Mouse (Mus musculus): ENCODE data around the gene Nfasc. TPM values are rescaled to one million over a fixed set of nuclear protein-coding genes. Genes with fewer than 3 reads are reported as not detected.

The Nfasc gene
- polyA plus RNA-seq, 1 experiment from 2014 or later: 5.6 TPM

DNA sequence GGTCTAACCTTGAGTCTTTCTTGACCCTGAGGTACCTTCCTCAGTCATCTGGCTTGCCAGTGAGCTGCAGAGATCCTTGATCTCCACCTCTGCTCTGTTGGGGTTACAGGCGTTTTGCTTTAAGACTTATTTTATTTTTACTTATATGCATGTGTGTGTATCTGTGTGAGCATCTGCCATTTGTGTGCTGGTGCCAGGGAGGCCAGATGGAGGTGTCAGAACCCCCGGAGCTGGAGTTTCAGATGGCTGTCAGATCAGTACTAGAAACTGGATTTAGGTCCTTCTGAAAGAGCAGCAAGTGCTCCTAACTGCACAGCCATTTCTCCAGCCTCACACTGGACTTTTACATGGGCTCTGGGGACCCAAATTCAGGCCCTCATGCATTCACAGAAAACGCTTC, 28.0 kb upstream of the Nfasc start:
- H3K9me3 ChIP-seq (ENCODE audit: control insufficient read depth, low read length): no peaks in the 10 kb centered on the region
- no peak for DNase-seq (ENCODE audit: low spot score)
- H3K9ac ChIP-seq (ENCODE audit: low read length): no peak overlapping the region
- peaks cover 12% of the 10 kb centered on the region; the same call in 1 of the 2 replicates for H3K4me1 ChIP-seq (replicated peaks; ENCODE audit: control insufficient read depth, insufficient read depth, low read length)
- H3K36me3 ChIP-seq (ENCODE audit: control insufficient read depth, insufficient read depth, low read length): no peaks in the 10 kb centered on the region
- WGBS: 67% methylated on average over 3 of the region's 3 CpGs
- no peak overlapping the region for H3K4me2 ChIP-seq (ENCODE audit: low read length)
- no peak for ATAC-seq (replicated peaks; ENCODE audit: low FRiP score, low TSS enrichment, low read depth)
- H3K4me3 ChIP-seq (ENCODE audit: low read depth, low read length): no peak overlapping the region
- H3K27ac ChIP-seq (ENCODE audit: low read depth): no peak overlapping the region
- H3K27me3 ChIP-seq (replicated peaks; ENCODE audit: control insufficient read depth, insufficient read depth, low read length): no peaks in the 10 kb centered on the region

DNA sequence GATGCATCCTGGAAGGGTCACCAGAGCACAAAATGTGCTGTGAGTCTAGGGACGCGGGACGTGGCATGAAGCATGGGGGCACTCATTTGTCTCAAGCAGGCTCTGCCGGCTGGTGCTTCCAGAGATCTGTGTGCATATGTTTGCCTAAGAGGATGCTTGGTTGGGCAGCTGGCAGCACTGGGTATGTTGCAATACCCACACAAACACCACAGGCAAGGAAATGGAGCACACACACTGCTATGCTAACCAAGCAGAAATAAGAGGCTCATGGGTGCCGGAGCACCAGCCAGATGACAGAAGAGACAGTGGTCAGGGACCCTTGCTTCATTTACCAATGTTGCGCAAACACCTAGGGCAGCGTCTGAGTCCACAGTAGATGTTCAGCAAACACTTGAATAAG, 25.8 kb upstream of the Nfasc start:
- H3K27ac ChIP-seq (ENCODE audit: low read depth): no peak overlapping the region
- WGBS: 91% methylated on average over 7 of the region's 7 CpGs
- no peak overlapping the region for H3K4me2 ChIP-seq (ENCODE audit: low read length)
- H3K9me3 ChIP-seq (ENCODE audit: control insufficient read depth, low read length): no peaks in the 10 kb centered on the region
- H3K27me3 ChIP-seq (replicated peaks; ENCODE audit: control insufficient read depth, insufficient read depth, low read length): no peaks in the 10 kb centered on the region
- no peak overlapping the region for H3K9ac ChIP-seq (ENCODE audit: low read length)
- H3K4me3 ChIP-seq (ENCODE audit: low read depth, low read length): no peak overlapping the region
- H3K4me1 ChIP-seq (replicated peaks; ENCODE audit: control insufficient read depth, insufficient read depth, low read length): peaks cover 12% of the 10 kb centered on the region; the same call in 1 of the 2 replicates
- no peak for DNase-seq (ENCODE audit: low spot score)
- no peak for ATAC-seq (replicated peaks; ENCODE audit: low FRiP score, low TSS enrichment, low read depth)
- H3K36me3 ChIP-seq (ENCODE audit: control insufficient read depth, insufficient read depth, low read length): no peaks in the 10 kb centered on the region

DNA sequence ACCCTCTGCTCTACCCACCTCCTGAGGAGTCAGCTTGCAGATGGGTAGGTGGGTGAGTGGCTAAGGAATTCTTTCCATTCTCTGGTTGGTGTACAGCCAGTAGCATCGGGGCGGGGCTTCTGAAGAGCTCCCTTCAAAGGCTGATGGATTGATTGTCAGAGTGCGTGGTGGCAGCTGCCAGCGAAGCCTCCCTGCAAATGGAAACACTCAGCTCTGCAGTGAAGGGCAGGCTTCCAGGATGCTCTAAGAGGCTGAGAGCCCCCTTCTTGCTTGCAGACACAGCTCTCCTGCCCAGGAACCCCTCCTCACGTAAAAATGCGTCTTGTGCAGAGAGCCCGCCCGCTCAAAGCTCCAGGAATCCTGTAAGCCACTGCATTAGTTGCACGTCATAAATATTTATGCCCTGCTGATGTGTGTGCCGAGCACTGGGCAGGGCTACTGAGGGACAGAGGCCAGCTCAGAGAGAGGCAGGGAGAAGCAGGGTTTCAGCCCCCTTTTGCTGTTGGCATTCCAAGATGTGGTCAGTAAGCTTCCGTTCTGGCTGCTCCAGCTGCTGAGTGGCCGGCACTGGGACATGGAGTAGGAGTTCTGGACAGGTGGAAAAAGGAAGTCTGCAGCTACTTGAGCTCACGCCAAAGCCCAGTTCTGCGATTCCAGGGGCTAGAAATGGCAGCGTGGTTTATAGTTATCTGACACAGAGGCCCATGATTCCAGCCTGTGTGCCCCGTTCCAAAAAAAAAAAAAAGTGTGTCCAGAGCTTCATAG, 24.5 kb upstream of the Nfasc start:
- ATAC-seq (replicated peaks; ENCODE audit: low FRiP score, low TSS enrichment, low read depth) (0 out of 2 replicates have a peak, but pooled peaks have one; percentile 12), DNase-seq (ENCODE audit: low spot score) (peak; percentile 57)
- H3K9me3 ChIP-seq (ENCODE audit: control insufficient read depth, low read length): no peaks in the 10 kb centered on the region
- no peaks in the 10 kb centered on the region; the same call in 1 of the 2 replicates for H3K27me3 ChIP-seq (replicated peaks; ENCODE audit: control insufficient read depth, insufficient read depth, low read length)
- no peaks in the 10 kb centered on the region for H3K36me3 ChIP-seq (ENCODE audit: control insufficient read depth, insufficient read depth, low read length)
- H3K27ac ChIP-seq (ENCODE audit: low read depth): no peak overlapping the region
- H3K4me2 ChIP-seq (ENCODE audit: low read length): peak overlapping the region; percentile 24
- no peak overlapping the region for H3K4me3 ChIP-seq (ENCODE audit: low read depth, low read length)
- no peak overlapping the region for H3K9ac ChIP-seq (ENCODE audit: low read length)
- WGBS: 13% methylated on average over 16 of the region's 16 CpGs
- peaks cover 12% of the 10 kb centered on the region; the same call in 1 of the 2 replicates for H3K4me1 ChIP-seq (replicated peaks; ENCODE audit: control insufficient read depth, insufficient read depth, low read length)

DNA sequence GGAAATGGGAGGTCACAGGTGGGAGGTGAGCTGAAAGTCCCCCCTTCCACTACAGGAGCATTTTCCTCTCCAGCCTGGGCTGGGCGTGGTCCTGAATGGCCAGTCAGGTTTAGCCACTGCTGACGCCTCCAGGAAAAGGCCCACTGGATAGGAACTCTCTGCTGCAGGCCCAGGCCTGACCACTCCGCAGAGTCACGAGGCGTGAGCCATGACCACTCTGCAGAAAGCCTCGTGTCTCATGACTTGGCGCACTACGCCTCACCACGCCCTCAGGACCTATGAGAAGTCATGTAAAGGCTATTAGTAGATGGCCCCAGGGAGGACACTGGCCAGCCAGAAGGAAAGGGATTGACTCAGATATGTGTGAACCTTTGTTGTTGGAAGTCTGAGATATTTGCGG, 23.6 kb upstream of the Nfasc start:
- Histone ChIP-seq H3K4me2 (ENCODE audit: low read length) (no peak overlapping the region), H3K27ac (ENCODE audit: low read depth) (no peak overlapping the region), H3K4me3 (ENCODE audit: low read depth, low read length) (no peak overlapping the region), H3K36me3 (ENCODE audit: control insufficient read depth, insufficient read depth, low read length) (no peaks in the 10 kb centered on the region), H3K27me3 (replicated peaks; ENCODE audit: control insufficient read depth, insufficient read depth, low read length) (no peaks in the 10 kb centered on the region; the same call in 1 of the 2 replicates), H3K4me1 (replicated peaks; ENCODE audit: control insufficient read depth, insufficient read depth, low read length) (peaks cover 12% of the 10 kb centered on the region; the same call in 1 of the 2 replicates), H3K9ac (ENCODE audit: low read length) (no peak overlapping the region), H3K9me3 (ENCODE audit: control insufficient read depth, low read length) (no peaks in the 10 kb centered on the region)
- 71% methylated on average over 10 of the region's 10 CpGs for WGBS
- ATAC-seq (replicated peaks; ENCODE audit: low FRiP score, low TSS enrichment, low read depth): no peak
- DNase-seq (ENCODE audit: low spot score): no peak

DNA sequence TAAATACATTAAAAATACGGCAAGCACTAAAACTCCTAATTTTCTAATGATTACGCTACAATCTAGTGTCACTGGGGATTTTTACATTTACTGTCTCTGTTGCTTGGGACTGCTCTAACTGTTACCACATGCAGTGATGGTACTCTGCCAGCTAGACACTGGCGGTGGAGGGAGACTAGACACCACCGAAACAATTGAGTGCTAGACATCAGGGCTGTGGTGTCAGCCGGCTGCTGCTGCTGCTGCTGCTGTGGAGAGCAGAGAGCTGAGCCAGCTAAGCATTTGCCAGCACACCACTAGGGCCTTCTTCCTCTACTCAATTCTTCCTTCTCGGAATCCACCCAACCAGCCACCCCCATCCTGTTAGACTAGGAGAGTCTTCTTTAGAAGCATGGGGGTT, 17.8 kb upstream of the Nfasc start:
- H3K9me3 ChIP-seq (ENCODE audit: control insufficient read depth, low read length): no peaks in the 10 kb centered on the region
- H3K4me2 ChIP-seq (ENCODE audit: low read length): no peak overlapping the region
- H3K27ac ChIP-seq (ENCODE audit: low read depth): no peak overlapping the region
- DNase-seq (ENCODE audit: low spot score) (no peak), ATAC-seq (replicated peaks; ENCODE audit: low FRiP score, low TSS enrichment, low read depth) (no peak)
- no peaks in the 10 kb centered on the region for H3K36me3 ChIP-seq (ENCODE audit: control insufficient read depth, insufficient read depth, low read length)
- 0 out of 2 replicates have a peak, but pooled peaks cover 3% of the 10 kb centered on the region for H3K4me1 ChIP-seq (replicated peaks; ENCODE audit: control insufficient read depth, insufficient read depth, low read length)
- H3K27me3 ChIP-seq (replicated peaks; ENCODE audit: control insufficient read depth, insufficient read depth, low read length): peaks cover 3% of the 10 kb centered on the region; the same call in 1 of the 2 replicates
- no peak overlapping the region for H3K9ac ChIP-seq (ENCODE audit: low read length)
- WGBS: 71% methylated on average over 6 of the region's 6 CpGs
- no peak overlapping the region for H3K4me3 ChIP-seq (ENCODE audit: low read depth, low read length)

DNA sequence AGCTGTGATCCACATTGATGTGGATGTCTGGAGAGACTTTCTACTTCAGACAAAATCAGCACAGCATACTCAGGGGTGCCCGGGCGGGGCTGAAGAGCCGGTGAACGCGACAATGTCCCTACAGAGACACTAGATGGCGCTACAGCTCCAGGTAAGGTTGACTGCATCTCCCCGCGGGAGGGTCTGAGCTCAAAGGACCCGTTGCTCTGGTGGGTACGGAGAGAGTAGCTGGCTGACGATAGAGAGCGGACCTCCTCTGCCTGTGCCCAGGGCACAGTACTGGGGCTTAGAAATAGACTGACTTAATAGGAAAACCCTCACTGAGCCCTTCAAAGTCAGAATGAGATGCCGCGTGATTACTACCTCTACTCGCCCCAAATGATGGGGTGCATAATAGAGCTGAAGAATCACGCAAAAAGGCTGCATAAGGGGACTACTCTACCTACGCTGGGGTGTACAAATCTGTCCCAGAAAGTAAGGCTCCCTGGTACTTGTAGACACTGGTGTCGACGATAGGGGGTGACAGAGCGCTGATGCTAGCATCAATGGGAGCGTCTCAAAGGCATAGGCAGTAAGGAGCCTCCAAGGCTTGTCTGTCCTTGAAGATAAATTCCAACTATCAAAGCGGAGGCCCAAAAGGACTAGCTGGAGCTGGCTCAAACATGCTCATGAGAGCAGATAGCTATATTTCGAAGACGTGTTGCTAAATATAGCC, 17.2 kb upstream of the Nfasc start:
- Histone ChIP-seq H3K9ac (ENCODE audit: low read length) (no peak overlapping the region), H3K9me3 (ENCODE audit: control insufficient read depth, low read length) (no peaks in the 10 kb centered on the region), H3K27me3 (replicated peaks; ENCODE audit: control insufficient read depth, insufficient read depth, low read length) (peaks cover 3% of the 10 kb centered on the region; the same call in 1 of the 2 replicates), H3K4me1 (replicated peaks; ENCODE audit: control insufficient read depth, insufficient read depth, low read length) (0 out of 2 replicates have a peak, but pooled peaks cover 3% of the 10 kb centered on the region), H3K4me2 (ENCODE audit: low read length) (peak overlapping the region; percentile 46), H3K36me3 (ENCODE audit: control insufficient read depth, insufficient read depth, low read length) (no peaks in the 10 kb centered on the region), H3K27ac (ENCODE audit: low read depth) (no peak overlapping the region), H3K4me3 (ENCODE audit: low read depth, low read length) (0 out of 2 replicates have a peak overlapping the region, but pooled peaks have one; percentile 2)
- 10% methylated on average over 24 of the region's 24 CpGs for WGBS
- peak; percentile 84 for DNase-seq (ENCODE audit: low spot score)
- peak; percentile 77 for ATAC-seq (replicated peaks; ENCODE audit: low FRiP score, low TSS enrichment, low read depth)

DNA sequence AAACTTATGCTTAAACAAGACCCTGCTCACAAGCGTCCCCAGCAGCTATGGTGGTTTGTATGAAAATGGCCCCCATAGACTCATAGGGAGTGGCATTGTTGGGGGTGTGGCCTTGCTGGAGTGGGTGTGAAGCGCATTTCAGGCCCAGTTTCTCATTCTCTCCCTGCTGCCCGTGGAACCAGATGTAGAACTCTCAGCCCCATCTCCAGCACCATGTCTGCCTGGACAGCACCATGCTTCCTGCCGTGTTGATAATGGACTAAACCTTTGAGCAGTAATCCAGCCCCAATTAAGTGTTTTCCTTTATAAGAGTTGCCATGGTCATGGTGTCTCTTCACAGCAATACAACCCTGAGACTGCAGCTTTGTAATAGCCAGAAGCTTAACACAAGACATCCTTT, 13.6 kb upstream of the Nfasc start:
- ATAC-seq (replicated peaks; ENCODE audit: low FRiP score, low TSS enrichment, low read depth): no peak
- no peak for DNase-seq (ENCODE audit: low spot score)

DNA sequence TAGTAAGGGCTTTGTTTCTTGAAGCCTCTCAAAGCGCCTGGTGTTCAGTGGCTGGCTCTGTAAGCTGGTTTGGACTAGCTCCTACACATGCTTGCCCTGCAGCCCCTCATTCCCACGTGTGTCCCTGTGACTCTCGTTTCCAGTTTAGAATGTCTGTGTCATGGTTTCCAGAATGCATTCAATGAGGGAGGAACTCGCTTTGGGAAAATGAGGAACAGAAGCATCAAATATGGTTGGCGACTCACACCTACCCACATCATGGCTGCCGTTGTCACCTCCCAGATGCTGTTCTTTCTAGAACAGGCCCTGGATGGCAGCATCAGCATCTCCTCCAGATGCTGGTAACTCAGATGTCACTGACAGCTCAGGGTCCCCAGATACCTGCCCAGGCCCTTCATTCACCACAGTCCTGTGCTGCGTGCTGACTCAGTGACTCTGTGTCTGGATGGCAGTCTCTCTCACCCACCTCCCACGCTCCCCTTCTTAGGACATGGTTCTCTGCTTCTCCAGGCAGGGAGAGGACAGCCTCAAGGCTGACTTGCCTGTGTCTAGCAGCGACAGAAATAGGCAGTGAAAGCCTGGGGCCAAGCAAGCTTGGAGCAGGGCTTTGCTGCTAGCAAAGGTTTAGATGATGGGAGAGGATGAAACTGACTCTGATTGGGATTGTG, 7.8 kb upstream of the Nfasc start:
- H3K36me3 ChIP-seq (ENCODE audit: control insufficient read depth, insufficient read depth, low read length): no peaks in the 10 kb centered on the region
- H3K4me1 ChIP-seq (replicated peaks; ENCODE audit: control insufficient read depth, insufficient read depth, low read length): no peaks in the 10 kb centered on the region
- 83% methylated on average over 9 of the region's 9 CpGs for WGBS
- no peak overlapping the region for H3K9ac ChIP-seq (ENCODE audit: low read length)
- no peaks in the 10 kb centered on the region for H3K9me3 ChIP-seq (ENCODE audit: control insufficient read depth, low read length)
- H3K27me3 ChIP-seq (replicated peaks; ENCODE audit: control insufficient read depth, insufficient read depth, low read length): no peaks in the 10 kb centered on the region
- no peak overlapping the region for H3K4me3 ChIP-seq (ENCODE audit: low read depth, low read length)
- H3K4me2 ChIP-seq (ENCODE audit: low read length): no peak overlapping the region
- DNase-seq (ENCODE audit: low spot score) (no peak), ATAC-seq (replicated peaks; ENCODE audit: low FRiP score, low TSS enrichment, low read depth) (no peak)
- no peak overlapping the region for H3K27ac ChIP-seq (ENCODE audit: low read depth)

More for the DNA sequence above, 13.6 kb upstream of the Nfasc start:
- Histone ChIP-seq H3K9me3 (ENCODE audit: control insufficient read depth, low read length) (no peaks in the 10 kb centered on the region), H3K4me1 (replicated peaks; ENCODE audit: control insufficient read depth, insufficient read depth, low read length) (0 out of 2 replicates have a peak, but pooled peaks cover 3% of the 10 kb centered on the region), H3K4me2 (ENCODE audit: low read length) (no peak overlapping the region), H3K4me3 (ENCODE audit: low read depth, low read length) (no peak overlapping the region), H3K27me3 (replicated peaks; ENCODE audit: control insufficient read depth, insufficient read depth, low read length) (0 out of 2 replicates have a peak, but pooled peaks cover 3% of the 10 kb centered on the region), H3K9ac (ENCODE audit: low read length) (no peak overlapping the region), H3K27ac (ENCODE audit: low read depth) (no peak overlapping the region), H3K36me3 (ENCODE audit: control insufficient read depth, insufficient read depth, low read length) (no peaks in the 10 kb centered on the region)
- 61% methylated on average over 4 of the region's 4 CpGs for WGBS
